Mouse (Mus musculus) intestine, embryonic 14.5 days (tissue): ENCODE results near the gene Rnd1. TPM values are rescaled to one million over a fixed set of nuclear protein-coding genes. Genes with fewer than 3 reads are reported as not detected.

Source experiments
- ATAC-seq: fragments of 200-750 bp; cut with Nextera tagmentation; replicated peaks from 2 replicates; pipeline ENCODE4 v1.8.0; 2017; ENCODE audit warnings: low read depth, moderate number of reproducible peaks, moderate TSS enrichment, moderate library complexity; ENCODE audit not compliant: low FRiP score, low TSS enrichment
- DNase-seq: peaks from one replicate; pipeline ENCODE4 v3.0.0-alpha.2; 2018; ENCODE audit warnings: low spot score
- H3K27ac ChIP-seq: fragments of 300-500 bp; sonication (generic); 2 replicates; pipeline ENCODE4 v1.5.1; 2014; ENCODE audit warnings: low read depth, mild to moderate bottlenecking, control low read depth
- H3K27me3 ChIP-seq: fragments of 300-500 bp; sonication (generic); replicated peaks from 2 replicates; pipeline ENCODE4 v1.6.1; 2014; ENCODE audit warnings: low read length, control low read depth; ENCODE audit not compliant: control insufficient read depth, insufficient read depth
- H3K36me3 ChIP-seq: fragments of 300-500 bp; sonication (generic); 2 replicates; pipeline ENCODE4 v1.6.1; 2014; ENCODE audit warnings: low read length, control low read depth; ENCODE audit not compliant: control insufficient read depth, insufficient read depth
- H3K4me1 ChIP-seq: fragments of 300-500 bp; sonication (generic); replicated peaks from 2 replicates; pipeline ENCODE4 v1.6.1; 2014; ENCODE audit warnings: low read length, control low read depth, mixed read lengths; ENCODE audit not compliant: control insufficient read depth, insufficient read depth
- H3K4me2 ChIP-seq: fragments of 300-500 bp; sonication (generic); 2 replicates; pipeline ENCODE4 v1.6.1; 2014; ENCODE audit warnings: low read length
- H3K4me3 ChIP-seq: fragments of 300-500 bp; sonication (generic); 2 replicates; pipeline ENCODE4 v1.5.1; 2014; ENCODE audit warnings: low read depth, low read length, control low read depth, mixed read lengths
- H3K9ac ChIP-seq: fragments of 300-500 bp; sonication (generic); 2 replicates; pipeline ENCODE4 v1.6.1; 2014; ENCODE audit warnings: mild to moderate bottlenecking, low read length
- H3K9me3 ChIP-seq: fragments of 300-500 bp; sonication (generic); 2 replicates; pipeline ENCODE4 v1.6.1; 2016; ENCODE audit warnings: low read length, control low read depth; ENCODE audit not compliant: control insufficient read depth
- WGBS: fragments of 180-500 bp; shearing (Covaris S2); extraction: QIAGEN DNeasy Blood & Tissue Kit; methylation state at CpG from one replicate; pipeline ENCODE4 v1.1.7; 2014; 5-methylcytosine and 5-hydroxymethylcytosine counted together
- polyA plus RNA-seq: library from polyadenylated mRNA; unstranded; fragments of >200 nt; fragmentation: Nextera tagmentation; extraction: Ambion mirVana; gene quantifications from 2 replicates; pipeline ENCODE4 v1.2.1, GENCODE M21; 2014

Gene Rnd1
- polyA plus RNA-seq, 1 experiment from 2014 or later: 1.0 TPM

DNA sequence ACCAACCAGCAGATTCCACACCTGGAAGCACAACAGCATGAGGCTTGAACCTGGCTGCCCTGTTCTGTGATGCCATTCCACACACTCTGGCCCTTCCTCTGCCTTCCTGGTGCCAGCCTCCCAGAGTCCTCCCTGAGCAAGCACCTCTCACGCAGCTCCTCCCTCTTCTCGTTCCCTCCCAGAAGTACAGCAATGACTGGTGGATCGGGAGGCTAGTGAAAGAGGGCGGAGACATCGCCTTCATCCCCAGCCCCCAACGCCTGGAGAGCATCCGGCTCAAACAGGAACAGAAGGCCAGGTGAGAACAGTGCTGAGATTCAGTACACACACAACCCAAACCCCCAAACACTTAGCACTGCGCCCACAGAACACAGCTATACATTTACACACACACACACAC, 37.1 kb downstream of the Rnd1 start:
- Histone ChIP-seq H3K4me1 (peaks cover 18% of the 10 kb centered on the region), H3K4me2 (no peak overlapping the region), H3K27ac (no peak overlapping the region), H3K4me3 (no peak overlapping the region), H3K27me3 (no peaks in the 10 kb centered on the region), H3K9ac (no peak overlapping the region), H3K36me3 (peaks cover 57% of the 10 kb centered on the region), H3K9me3 (no peaks in the 10 kb centered on the region)
- WGBS: 28% methylated on average over 8 of the region's 8 CpGs
- ATAC-seq (no peak), DNase-seq (no peak)

DNA sequence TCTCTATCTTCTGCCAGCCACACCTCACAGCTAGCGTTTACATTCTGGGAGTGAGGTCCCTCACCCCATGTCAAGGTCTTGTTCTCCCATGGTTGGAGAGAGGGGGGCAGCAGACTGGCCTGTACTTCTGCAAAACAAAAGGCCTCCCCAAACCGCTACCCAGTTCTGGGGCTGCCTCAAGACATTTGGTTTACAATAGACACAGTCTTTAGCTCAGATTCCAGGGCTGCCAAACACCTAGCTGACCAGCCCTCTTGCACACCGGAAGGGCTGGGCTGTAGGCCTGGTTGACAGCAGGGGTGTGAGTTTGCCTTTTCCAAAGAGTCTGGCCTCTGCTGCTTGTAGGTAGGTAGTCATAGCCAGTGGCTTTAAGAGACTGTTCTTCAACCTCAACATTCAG, 40.1 kb downstream of the Rnd1 start:
- Histone ChIP-seq H3K4me2 (no peak overlapping the region), H3K36me3 (peaks cover 27% of the 10 kb centered on the region), H3K27ac (no peak overlapping the region), H3K9me3 (no peaks in the 10 kb centered on the region), H3K9ac (no peak overlapping the region), H3K4me3 (no peak overlapping the region), H3K4me1 (peaks cover 35% of the 10 kb centered on the region), H3K27me3 (peaks cover 6% of the 10 kb centered on the region; the same call in 1 of the 2 replicates)
- no peak for DNase-seq
- 46% methylated on average over 3 of the region's 3 CpGs for WGBS
- ATAC-seq: no peak

DNA sequence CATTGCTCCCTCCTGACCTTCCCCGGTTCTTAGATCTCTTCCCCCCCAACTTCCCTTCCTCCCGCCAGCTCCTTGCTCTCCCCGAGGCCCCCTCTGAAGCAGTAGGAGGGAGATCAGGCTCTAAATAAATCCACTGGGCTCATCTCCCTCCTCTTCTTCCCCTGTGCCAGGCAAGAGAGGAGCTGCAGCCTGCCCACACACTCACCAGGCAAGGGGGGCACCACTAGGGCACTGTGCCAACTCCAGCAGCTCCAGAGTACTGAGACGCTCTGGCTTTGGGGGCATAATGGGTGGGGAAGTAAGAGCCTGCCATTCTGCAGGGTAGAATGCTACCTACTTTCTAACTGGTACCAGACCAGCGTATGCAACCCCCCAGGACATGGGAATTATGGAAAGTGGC, 40.7 kb downstream of the Rnd1 start:
- ATAC-seq (no peak), DNase-seq (no peak)
- Histone ChIP-seq H3K4me3 (no peak overlapping the region; the same call in 1 of the 2 replicates), H3K9me3 (no peaks in the 10 kb centered on the region), H3K27ac (no peak overlapping the region), H3K36me3 (peaks cover 20% of the 10 kb centered on the region), H3K4me2 (peak overlapping the region; percentile 91), H3K4me1 (peaks cover 38% of the 10 kb centered on the region), H3K9ac (no peak overlapping the region), H3K27me3 (peaks cover 6% of the 10 kb centered on the region; the same call in 1 of the 2 replicates)
- 54% methylated on average over 5 of the region's 5 CpGs for WGBS

- Histone ChIP-seq H3K4me1 (peaks cover 41% of the 10 kb centered on the region), H3K36me3 (peaks cover 9% of the 10 kb centered on the region; the same call in 1 of the 2 replicates), H3K27ac (peak overlapping the region; percentile 85; the same call in 1 of the 2 replicates), H3K4me3 (peak overlapping the region; percentile 76), H3K9me3 (no peaks in the 10 kb centered on the region), H3K4me2 (peak overlapping the region; percentile 91), H3K9ac (peak overlapping the region; percentile 73), H3K27me3 (peaks cover 6% of the 10 kb centered on the region; the same call in 1 of the 2 replicates)
- 2% methylated on average over 21 of the region's 21 CpGs for WGBS
- ATAC-seq (no peak), DNase-seq (peak; percentile 64)
These were observed 41.9 kb downstream of the Rnd1 start for GRCm38 (mm10) chr15:98635291-98635841.

DNA sequence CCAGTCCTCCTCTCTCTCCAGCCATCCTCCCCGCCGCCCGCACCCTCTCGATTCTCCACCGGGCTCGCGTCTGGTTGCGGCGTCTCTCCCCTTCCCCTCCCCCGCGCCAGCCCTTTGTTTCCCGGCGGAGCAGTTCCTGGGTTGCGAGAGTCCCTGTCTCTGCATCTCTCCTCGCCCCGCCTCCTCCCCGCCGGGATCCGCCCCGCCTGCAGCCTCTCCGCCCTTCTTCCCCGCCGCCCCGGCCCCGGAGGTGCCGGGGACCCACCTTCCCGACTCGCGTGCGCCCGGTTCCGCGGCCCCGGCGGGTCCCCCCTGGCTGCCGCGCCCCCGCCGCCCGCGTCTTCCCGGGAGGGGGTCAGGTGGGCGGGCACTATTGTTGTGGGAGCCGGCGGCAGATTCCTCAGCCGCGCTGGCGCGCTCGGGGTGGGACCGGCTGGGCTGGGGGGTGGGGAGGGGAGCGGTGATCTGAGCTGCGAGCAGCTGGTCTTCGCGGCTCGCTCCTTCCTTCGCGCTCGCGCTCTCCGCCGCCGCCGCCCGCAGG, 42.6 kb downstream of the Rnd1 start:
- H3K4me1 ChIP-seq: peaks cover 41% of the 10 kb centered on the region
- peak overlapping the region; percentile 73 for H3K9ac ChIP-seq
- H3K27ac ChIP-seq: peak overlapping the region; percentile 85
- peak overlapping the region; percentile 91 for H3K4me2 ChIP-seq
- DNase-seq (peak; percentile 94), ATAC-seq (peak; percentile 64)
- peaks cover 1% of the 10 kb centered on the region; the same call in 1 of the 2 replicates for H3K36me3 ChIP-seq
- under 1% methylated on average over 48 of the region's 65 CpGs for WGBS
- H3K9me3 ChIP-seq: no peaks in the 10 kb centered on the region
- H3K4me3 ChIP-seq: peak overlapping the region; percentile 76
- peaks cover 6% of the 10 kb centered on the region; the same call in 1 of the 2 replicates for H3K27me3 ChIP-seq

- WGBS: under 1% methylated on average over 25 of the region's 25 CpGs
- Histone ChIP-seq H3K27ac (peak overlapping the region; percentile 85), H3K4me2 (peak overlapping the region; percentile 91), H3K4me3 (peak overlapping the region; percentile 76), H3K9ac (peak overlapping the region; percentile 73), H3K36me3 (no peaks in the 10 kb centered on the region), H3K27me3 (peaks cover 6% of the 10 kb centered on the region; the same call in 1 of the 2 replicates), H3K4me1 (peaks cover 45% of the 10 kb centered on the region), H3K9me3 (no peaks in the 10 kb centered on the region)
- ATAC-seq (no peak), DNase-seq (peak; percentile 63)
These were observed 43.3 kb downstream of the Rnd1 start for GRCm38 (mm10) chr15:98633822-98634470.

DNA sequence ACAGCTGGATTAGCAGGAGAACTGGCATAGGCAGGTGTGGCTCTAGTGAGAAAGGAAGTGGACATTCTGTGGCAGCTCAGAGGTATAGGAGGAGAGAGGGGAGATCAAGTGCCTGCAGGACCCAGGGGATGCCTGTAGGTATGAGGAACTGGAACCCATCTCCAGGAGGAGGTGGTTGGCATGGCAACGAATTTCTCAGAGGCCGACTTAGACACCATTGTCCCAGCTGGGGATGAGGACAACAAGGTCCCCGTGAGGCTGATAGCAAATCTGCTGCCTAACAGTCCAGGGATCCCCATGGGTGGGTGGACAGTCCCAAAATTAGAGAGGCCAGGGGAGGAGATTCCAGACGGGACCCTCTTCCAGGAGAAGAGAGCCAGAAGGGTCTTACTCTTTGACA, 44.3 kb downstream of the Rnd1 start:
- peaks cover 52% of the 10 kb centered on the region for H3K4me1 ChIP-seq
- no peak for ATAC-seq
- peak overlapping the region; percentile 76 for H3K4me3 ChIP-seq
- peak; percentile 61 for DNase-seq
- no peaks in the 10 kb centered on the region for H3K9me3 ChIP-seq
- WGBS: 11% methylated on average over 4 of the region's 4 CpGs
- no peak overlapping the region for H3K27ac ChIP-seq
- peak overlapping the region; percentile 91 for H3K4me2 ChIP-seq
- H3K36me3 ChIP-seq: no peaks in the 10 kb centered on the region
- H3K9ac ChIP-seq: peak overlapping the region; percentile 55
- peaks cover 6% of the 10 kb centered on the region; the same call in 1 of the 2 replicates for H3K27me3 ChIP-seq

DNA sequence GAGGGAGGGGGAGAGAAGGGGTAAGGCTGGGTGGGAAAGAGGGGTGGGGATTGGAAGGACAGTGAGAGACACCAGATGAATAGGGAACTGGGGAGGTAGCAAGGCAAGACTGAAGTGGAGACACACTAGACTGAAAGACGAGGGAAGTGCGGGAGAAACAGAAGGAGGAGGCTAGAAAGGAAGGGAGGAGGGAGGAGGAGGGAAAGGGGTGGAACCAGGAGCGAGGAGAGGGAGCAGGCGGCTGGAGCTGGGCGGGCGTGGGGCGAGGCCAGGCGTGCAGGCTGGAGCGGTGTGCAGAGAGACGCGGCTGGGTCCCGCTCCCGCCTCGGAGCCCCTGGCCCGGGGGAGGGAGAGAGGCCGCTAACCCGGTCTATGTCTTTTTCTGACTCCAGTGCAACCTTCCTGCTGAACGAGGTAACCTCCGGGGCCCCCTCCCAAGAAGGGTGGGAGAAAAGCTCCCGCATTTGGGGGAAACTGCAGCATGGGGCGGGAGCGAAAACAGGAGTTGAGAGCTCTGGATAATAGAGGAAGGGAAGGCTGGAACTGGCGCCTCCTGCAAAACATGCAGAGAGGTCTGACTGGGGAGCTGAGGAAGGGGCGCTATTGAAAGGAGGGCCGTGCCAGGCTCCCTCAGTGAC, 45.0 kb downstream of the Rnd1 start:
- Histone ChIP-seq H3K4me2 (peak overlapping the region; percentile 91), H3K9me3 (no peaks in the 10 kb centered on the region), H3K4me3 (peak overlapping the region; percentile 76), H3K4me1 (peaks cover 52% of the 10 kb centered on the region), H3K27ac (peak overlapping the region; percentile 44), H3K9ac (peak overlapping the region; percentile 55), H3K36me3 (no peaks in the 10 kb centered on the region), H3K27me3 (peaks cover 6% of the 10 kb centered on the region; the same call in 1 of the 2 replicates)
- WGBS: 1% methylated on average over 23 of the region's 25 CpGs
- ATAC-seq (peak; percentile 71), DNase-seq (peak; percentile 83)
